Mouse (Mus musculus) CH12.LX (cell line): ENCODE data around the gene Rab33b. TPM values are rescaled to one million over a fixed set of nuclear protein-coding genes. Genes with fewer than 3 reads are reported as not detected.
"Not testable (repeated sequence)": the region's sequence is repeated elsewhere in the genome, so short reads cannot be mapped to it uniquely, and the experiment has no call there.

ENCODE experiments used
- DNase-seq: peaks from one replicate; pipeline ENCODE4 v3.0.0-alpha.2; 2013; ENCODE audit errors: extremely low read depth
- H3K27ac ChIP-seq: 2 replicates; pipeline ENCODE4 v1.5.1; 2012; ENCODE audit warnings: low read depth, mild to moderate bottlenecking, control low read depth, moderate library complexity; ENCODE audit not compliant: insufficient read depth
- H3K27me3 ChIP-seq: replicated peaks from 2 replicates; pipeline ENCODE3; 2012; ENCODE audit warnings: inconsistent platforms
- H3K36me3 ChIP-seq, 2 experiments: replicated peaks in 1 of 2; 2 replicates each; pipeline versions ENCODE3 to v1.6.1; 2012; ENCODE audit warnings: inconsistent platforms in 1 of 2, low read length in 1 of 2, mild to moderate bottlenecking in 1 of 2, mixed read lengths in 1 of 2, moderate library complexity in 1 of 2; ENCODE audit not compliant: control insufficient read depth in 1 of 2, insufficient read depth in 1 of 2
- H3K4me1 ChIP-seq, 2 experiments: 2 replicates each; pipeline ENCODE4 v1.6.1; 2012; ENCODE audit warnings: inconsistent platforms in 1 of 2, moderate library complexity in 1 of 2; ENCODE audit not compliant: insufficient read depth in 2 of 2, control insufficient read depth in 1 of 2
- H3K4me2 ChIP-seq: 2 replicates; pipeline ENCODE4 v1.6.1; 2012; ENCODE audit warnings: low read depth, mild to moderate bottlenecking, control low read depth; ENCODE audit not compliant: poor library complexity, insufficient read depth, severe bottlenecking
- H3K4me3 ChIP-seq, 3 experiments: fragments of 150-350 bp in 1 of 3; sonication (generic) in 1 of 3; replicated peaks in 1 of 3; 2 replicates each; pipeline versions ENCODE3 to v1.5.1; 2011 to 2012; ENCODE audit warnings: low read depth in 2 of 3, low read length in 2 of 3, mild to moderate bottlenecking in 2 of 3, moderate library complexity in 2 of 3, control low read depth in 1 of 3, improper control_type of control experiment in 1 of 3, inconsistent platforms in 1 of 3, mixed read lengths in 1 of 3; ENCODE audit not compliant: poor library complexity in 1 of 3
- H3K79me2 ChIP-seq: replicated peaks from 2 replicates; pipeline ENCODE4 v1.6.1; 2012; ENCODE audit warnings: mild to moderate bottlenecking, moderate library complexity; ENCODE audit not compliant: control insufficient read depth, poor library complexity, insufficient read depth, severe bottlenecking; ENCODE audit errors: extremely low read depth
- H3K9ac ChIP-seq: 2 replicates; pipeline ENCODE4 v1.6.1; 2012; ENCODE audit warnings: low read depth, mild to moderate bottlenecking, control low read depth, moderate library complexity; ENCODE audit not compliant: insufficient read depth
- H3K9me3 ChIP-seq: replicated peaks from 2 replicates; pipeline ENCODE3; 2012; ENCODE audit warnings: low read length, inconsistent platforms, mixed read lengths
- CTCF ChIP-seq, 2 experiments: IDR thresholded peaks in 1 of 2; conservative IDR thresholded peaks in 1 of 2; 2 replicates each; pipeline ENCODE4 v1.5.1; 2011 to 2012; ENCODE audit warnings: low read depth in 2 of 2, low read length in 2 of 2, improper control_type of control experiment in 1 of 2, inconsistent platforms in 1 of 2, mild to moderate bottlenecking in 1 of 2, moderate library complexity in 1 of 2
- E2F4 ChIP-seq: IDR thresholded peaks from 2 replicates; pipeline ENCODE4 v1.6.1; 2011; ENCODE audit warnings: low read depth, low read length, improper control_type of control experiment; ENCODE audit not compliant: insufficient replicate concordance
- HCFC1 ChIP-seq: IDR thresholded peaks from 2 replicates; pipeline ENCODE4 v1.6.1; 2012; ENCODE audit warnings: low read depth, mild to moderate bottlenecking, inconsistent platforms, low read length, improper control_type of control experiment
- JUND ChIP-seq: conservative IDR thresholded peaks from 2 replicates; pipeline ENCODE4 v1.6.1; 2011; ENCODE audit warnings: low read depth, low read length, improper control_type of control experiment
- MXI1 ChIP-seq: IDR thresholded peaks from 2 replicates; pipeline ENCODE4 v1.6.1; 2011; ENCODE audit warnings: mild to moderate bottlenecking, low read depth, low read length, improper control_type of control experiment
- MYC ChIP-seq: IDR thresholded peaks from 2 replicates; pipeline ENCODE4 v1.6.1; 2011; ENCODE audit warnings: low read depth, mild to moderate bottlenecking, improper control_type of control experiment, low read length
- NRF1 ChIP-seq: IDR thresholded peaks from 2 replicates; pipeline ENCODE4 v1.6.1; 2014; ENCODE audit warnings: low read depth, mild to moderate bottlenecking, inconsistent platforms, low read length, improper control_type of control experiment, moderate library complexity
- PAX5 ChIP-seq: IDR thresholded peaks from 2 replicates; pipeline ENCODE4 v1.6.1; 2012; ENCODE audit warnings: low read length, inconsistent platforms, mixed read lengths
- POLR2AphosphoS2 ChIP-seq: IDR thresholded peaks from 2 replicates; pipeline ENCODE4 v1.6.1; 2011; ENCODE audit warnings: low read depth, low read length, improper control_type of control experiment
- SIN3A ChIP-seq: IDR thresholded peaks from 2 replicates; pipeline ENCODE4 v1.6.1; 2012; ENCODE audit warnings: low read length, improper control_type of control experiment, inconsistent platforms
- TCF12 ChIP-seq: IDR thresholded peaks from 2 replicates; pipeline ENCODE4 v1.6.1; 2014; ENCODE audit warnings: low read depth, mild to moderate bottlenecking, inconsistent platforms, low read length, improper control_type of control experiment
- UBTF ChIP-seq: IDR thresholded peaks from 2 replicates; pipeline ENCODE4 v1.6.1; 2012; ENCODE audit warnings: low read depth, mild to moderate bottlenecking, inconsistent platforms, low read length, improper control_type of control experiment, moderate library complexity
- USF2 ChIP-seq: conservative IDR thresholded peaks from 2 replicates; pipeline ENCODE4 v1.6.1; 2011; ENCODE audit warnings: low read depth, low read length, improper control_type of control experiment
- ZC3H11A ChIP-seq: IDR thresholded peaks from 2 replicates; pipeline ENCODE4 v1.6.1; 2012; ENCODE audit warnings: low read depth, mild to moderate bottlenecking, inconsistent platforms, low read length, improper control_type of control experiment
- ZKSCAN1 ChIP-seq: IDR thresholded peaks from 2 replicates; pipeline ENCODE4 v1.6.1; 2012; ENCODE audit warnings: low read depth, inconsistent platforms, low read length, improper control_type of control experiment, borderline replicate concordance
- ZMIZ1 ChIP-seq: IDR thresholded peaks from 2 replicates; pipeline ENCODE4 v1.6.1; 2012; ENCODE audit warnings: low read depth, mild to moderate bottlenecking, inconsistent platforms, low read length, improper control_type of control experiment
- ZNF384 ChIP-seq: IDR thresholded peaks from 2 replicates; pipeline ENCODE4 v1.6.1; 2012; ENCODE audit warnings: low read depth, low read length, improper control_type of control experiment, inconsistent platforms
- dilution Hi-C: fragments of 300-500 bp; cut with MboI; formaldehyde crosslinking; loops from 2 replicates; pipeline ENCODE4 v1.14.3; 2020; ENCODE audit warnings: low sequenced_read_pairs; ENCODE audit not compliant: extremely low pct_unique_long_range_greater_than_20kb, extremely low pct_ligation_motif_present
- in situ Hi-C: fragments of 300-500 bp; cut with MboI; formaldehyde crosslinking; loops from 3 replicates; pipeline ENCODE4 v1.14.3; 2019; ENCODE audit warnings: low sequenced_read_pairs, low pct_ligation_motif_present, low pct_unique_long_range_greater_than_20kb, mixed read lengths
- polyA plus RNA-seq: library from polyadenylated mRNA; unstranded; fragments of >175 nt; gene quantifications from 2 replicates; pipeline ENCODE4 v1.2.1, GENCODE M21; 2012; ENCODE audit warnings: low read depth; ENCODE audit not compliant: insufficient read length
- total RNA-seq, 2 experiments: library from RNA; depleted of rRNA; stranded (reverse); fragments of 300-350 nt in 1 of 2; fragments of >200 nt in 1 of 2; gene quantifications; 2 replicates each; pipeline ENCODE4 v1.2.3; 2012 to 2014

Gene Rab33b
- total and polyA plus RNA-seq, 3 experiments, result 4.8 to 9.9 (median 7.0) TPM

GRCm38 (mm10) chr3:51434364-51434763 lies 49.4 kb upstream of the Rab33b start:
- H3K9ac ChIP-seq, H3K4me2 ChIP-seq, H3K27me3 ChIP-seq, H3K9me3 ChIP-seq, H3K4me3 ChIP-seq, in situ Hi-C loops, H3K27ac ChIP-seq, dilution Hi-C loops, DNase-seq: not testable (repeated sequence)
- peak in 1 of 2 experiments; percentile 12; a peak in 1 of 4 replicates for TF ChIP-seq CTCF (conservative IDR thresholded peaks at IDR 0.05 in 1 of 2, IDR thresholded peaks at IDR 0.05 in 1 of 2; ENCODE audit: low read depth in 2 of 2, low read length in 2 of 2)
- H3K79me2 ChIP-seq, result peaks cover 62% of the 10 kb centered on the region
- peaks cover 5 to 44% of the 10 kb centered on the region in 2 experiments for H3K36me3 ChIP-seq
- H3K4me1 ChIP-seq, result peaks cover 0 to 21% of the 10 kb centered on the region in 2 experiments; a peak in 1 of 4 replicates

GRCm38 (mm10) chr3:51434871-51435595 lies 48.7 kb upstream of the Rab33b start:
- H3K9ac ChIP-seq, result no peak overlapping the region
- no peak overlapping the region for H3K4me3 ChIP-seq
- in situ Hi-C loops, result no loop called here
- TF ChIP-seq E2F4, result no peak
- no peak for TF ChIP-seq ZMIZ1
- no peak for TF ChIP-seq POLR2AphosphoS2
- TF ChIP-seq TCF12, result no peak
- no peak for TF ChIP-seq HCFC1
- TF ChIP-seq MYC, result no peak
- no peak for TF ChIP-seq JUND
- no peak for TF ChIP-seq MXI1
- TF ChIP-seq ZNF384, result no peak
- TF ChIP-seq, all 38 proteins: peak for 0
- DNase-seq, result peak; percentile 51
- H3K79me2 ChIP-seq, result peaks cover 62% of the 10 kb centered on the region
- no peak overlapping the region for H3K4me2 ChIP-seq
- no peak overlapping the region for H3K27ac ChIP-seq
- H3K36me3 ChIP-seq, result peaks cover 8 to 48% of the 10 kb centered on the region in 2 experiments
- H3K27me3 ChIP-seq, result no peaks in the 10 kb centered on the region
- dilution Hi-C loops, result no loop called here
- no peaks in the 10 kb centered on the region for H3K9me3 ChIP-seq
- peaks cover 0 to 21% of the 10 kb centered on the region in 2 experiments; a peak in 1 of 4 replicates for H3K4me1 ChIP-seq

GRCm38 (mm10) chr3:51468530-51468929 lies 15.2 kb upstream of the Rab33b start:
- in situ Hi-C loops, result no loop called here
- TF ChIP-seq MXI1 (no peak), NRF1 (no peak), ZC3H11A (no peak), MYC (no peak), E2F4 (no peak), SIN3A (no peak), ZKSCAN1 (no peak), PAX5 (no peak), UBTF (no peak), USF2 (no peak), POLR2AphosphoS2 (no peak), HCFC1 (no peak)
- H3K36me3 ChIP-seq, result peaks cover 46 to 92% of the 10 kb centered on the region in 2 experiments

More at GRCm38 (mm10) chr3:51468530-51468929, 15.2 kb upstream of the Rab33b start:
- no peaks in the 10 kb centered on the region for H3K27me3 ChIP-seq
- H3K27ac ChIP-seq, result no peak overlapping the region
- DNase-seq, result no peak
- dilution Hi-C loops, result no loop called here
- no peaks in the 10 kb centered on the region for H3K9me3 ChIP-seq
- H3K4me2 ChIP-seq, result no peak overlapping the region
- no peak overlapping the region for H3K4me3 ChIP-seq
- no peaks in the 10 kb centered on the region; the same call in 1 of the 2 replicates for H3K79me2 ChIP-seq
- H3K9ac ChIP-seq, result no peak overlapping the region
- peaks cover 0 to 4% of the 10 kb centered on the region in 2 experiments; a peak in 1 of 4 replicates for H3K4me1 ChIP-seq
